Mouse (Mus musculus) G1E-ER4 (cell line): ENCODE measurements around the gene Slx4ip. TPM values are rescaled to one million over a fixed set of nuclear protein-coding genes. Genes with fewer than 3 reads are reported as not detected.

Experiments
- GATA1 ChIP-seq: IDR thresholded peaks from one replicate; pipeline ENCODE4 v1.8.0; 2012; ENCODE audit warnings: low read length, inconsistent platforms
- polyA plus RNA-seq: library from polyadenylated mRNA; stranded (reverse); fragments of >175 nt; gene quantifications from 2 replicates; pipeline ENCODE4 v1.2.3, GENCODE M21; 2012

The Slx4ip gene
- polyA plus RNA-seq, 1 experiment = 0.43 TPM

DNA sequence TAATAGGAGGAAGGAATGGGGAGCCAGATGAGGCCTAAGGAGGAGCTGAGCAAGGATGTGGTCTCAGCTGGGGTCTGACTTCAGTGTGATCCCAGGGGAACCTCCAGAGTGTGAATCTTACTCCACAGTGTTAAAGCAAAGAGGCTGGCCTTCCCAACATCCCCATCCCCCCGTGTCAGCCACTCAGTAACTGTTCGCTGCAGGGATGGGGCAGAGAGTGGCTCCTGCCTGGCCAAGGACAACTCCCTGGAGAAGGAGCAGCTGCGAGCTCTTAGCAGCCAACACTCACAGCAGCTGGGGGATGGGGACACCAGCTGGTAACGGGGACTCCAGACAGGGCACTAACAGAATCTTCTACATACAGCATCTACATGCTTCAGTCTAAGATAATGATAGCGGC, 210.1 kb downstream of the Slx4ip start:
- TF ChIP-seq GATA1 = no peak

- no peak for TF ChIP-seq GATA1
These were observed 216.2 kb downstream of the Slx4ip start for GRCm38 (mm10) chr2:137107203-137107602.

DNA sequence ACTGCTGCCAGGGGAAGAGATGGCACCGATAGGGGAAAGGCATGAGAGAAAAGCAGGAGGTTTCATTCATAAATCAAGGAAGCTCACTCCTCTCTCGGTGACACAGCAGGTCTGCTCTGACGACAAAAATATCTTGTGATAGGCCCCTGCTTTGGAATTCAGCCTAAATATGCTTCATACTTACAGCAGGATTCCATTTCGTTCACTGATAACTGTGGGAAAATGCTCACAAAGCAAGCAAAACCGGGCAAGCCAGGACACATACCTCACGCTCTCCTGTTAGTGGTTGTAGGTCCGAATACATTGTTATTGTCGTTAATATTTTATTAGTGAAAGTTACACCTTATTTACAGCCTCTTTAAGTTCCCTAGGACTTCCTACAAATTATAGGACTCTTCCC, 216.9 kb downstream of the Slx4ip start:
- TF ChIP-seq GATA1 = no peak

DNA sequence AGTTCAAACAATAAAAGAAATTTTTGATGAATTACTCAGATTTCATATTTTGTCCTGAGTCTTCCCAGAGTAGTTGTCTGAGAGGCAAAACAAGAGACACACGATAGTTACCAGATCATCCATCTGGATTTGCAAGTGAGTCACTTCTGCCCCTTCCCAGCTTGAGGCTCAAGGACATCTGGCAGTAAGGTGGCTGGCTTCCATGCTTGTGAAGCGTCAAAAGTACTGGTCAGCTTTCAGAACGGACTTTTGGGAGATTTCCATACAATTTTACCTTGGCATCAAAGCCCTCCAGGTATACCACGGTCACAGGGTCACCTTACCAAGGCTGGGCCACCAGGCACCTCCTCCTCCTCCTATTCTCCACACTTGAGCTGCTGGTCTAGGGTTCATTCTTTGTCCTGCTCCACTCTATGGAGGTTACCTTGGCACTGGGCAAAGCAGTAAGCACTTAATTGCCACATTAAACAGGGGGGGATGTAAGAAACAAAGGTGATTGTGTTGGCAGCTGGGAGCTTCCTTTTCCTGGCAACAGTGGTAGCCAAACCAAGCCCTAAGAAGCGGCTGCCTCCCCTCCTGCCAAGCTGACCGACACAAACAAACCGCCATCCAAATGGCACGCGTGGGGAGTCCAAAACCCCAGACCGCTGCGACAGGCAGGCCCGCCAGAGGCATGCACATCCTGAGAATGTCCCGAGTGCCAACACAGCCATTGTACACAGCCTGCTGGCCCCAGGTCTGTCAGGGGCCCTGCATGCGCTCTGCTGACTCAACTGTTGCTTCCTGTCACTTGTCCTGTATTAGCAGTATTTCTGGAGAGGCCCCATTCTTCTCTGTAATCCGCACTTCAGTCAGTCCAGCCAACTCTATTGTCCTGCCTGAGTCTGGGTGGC, 218.5 kb downstream of the Slx4ip start:
- TF ChIP-seq GATA1 = no peak

DNA sequence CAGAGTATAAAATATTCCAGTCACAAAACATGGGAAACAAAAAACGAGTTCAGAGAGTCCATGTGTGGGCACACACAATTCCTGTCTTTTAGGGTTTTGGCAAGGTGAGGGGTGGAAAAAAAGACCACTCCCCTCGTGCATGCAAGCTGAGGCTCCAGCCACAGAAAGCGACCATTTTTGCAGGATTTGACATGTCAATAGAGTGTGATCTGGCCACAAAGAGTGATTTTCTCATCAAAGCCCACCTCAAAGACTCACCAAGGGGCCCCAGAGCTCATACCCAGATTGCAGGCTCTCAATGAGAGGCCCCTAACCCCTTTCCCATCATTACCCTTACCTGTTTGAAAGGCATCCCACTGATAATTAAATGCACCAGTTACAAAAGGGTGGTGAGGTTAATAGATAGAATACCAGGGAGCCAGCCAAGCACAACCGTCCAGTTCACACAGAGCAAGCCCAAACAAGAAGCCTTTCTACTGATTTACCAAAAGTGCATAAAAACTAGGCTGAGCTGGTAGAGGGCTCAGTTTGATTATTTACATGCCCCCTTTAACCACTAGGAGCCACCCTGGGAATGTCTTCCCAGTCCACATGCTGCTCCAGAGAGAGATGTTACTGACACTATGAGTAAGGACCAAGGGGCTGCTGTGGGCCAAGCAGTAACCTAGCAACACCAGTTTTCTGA, 219.3 kb downstream of the Slx4ip start:
- no peak for TF ChIP-seq GATA1

DNA sequence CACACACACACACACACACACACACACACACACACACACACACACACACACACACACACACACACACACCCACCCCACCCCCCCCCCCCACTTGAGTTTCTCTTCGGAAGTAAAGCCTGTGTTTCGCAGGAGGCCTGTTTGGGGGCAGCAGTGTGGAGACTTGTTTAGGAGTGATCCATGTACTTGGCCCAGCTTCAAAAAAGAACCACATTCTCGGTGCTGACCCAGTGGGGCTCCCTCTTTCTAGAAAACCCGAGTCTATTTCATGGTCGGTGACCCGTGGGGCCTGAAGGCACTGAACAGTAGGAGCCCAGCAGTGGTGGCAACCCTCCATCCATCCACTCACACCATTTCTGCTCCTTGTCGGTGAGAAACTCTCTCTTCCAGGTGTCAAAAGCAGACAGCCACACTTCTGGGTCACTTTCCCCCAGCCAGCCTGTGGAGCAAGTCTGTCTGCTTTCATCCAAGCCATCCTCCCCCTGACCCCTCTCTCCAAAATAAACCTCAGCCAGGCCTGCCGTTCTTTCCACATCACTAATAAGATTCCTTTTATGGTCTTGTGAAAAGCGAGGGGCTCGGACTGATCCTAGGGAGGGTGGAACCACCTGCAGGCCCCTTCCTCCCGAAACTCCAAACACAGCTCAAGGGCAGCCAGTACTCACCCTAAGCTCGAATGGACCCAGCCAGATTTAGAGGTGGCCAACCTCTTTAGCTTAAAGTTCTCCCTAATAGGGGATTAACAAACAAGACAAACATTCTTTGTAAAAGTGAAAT, 222.5 kb downstream of the Slx4ip start:
- no peak for TF ChIP-seq GATA1

- no peak for TF ChIP-seq GATA1
These were observed 223.5 kb downstream of the Slx4ip start for GRCm38 (mm10) chr2:137114248-137115096.

DNA sequence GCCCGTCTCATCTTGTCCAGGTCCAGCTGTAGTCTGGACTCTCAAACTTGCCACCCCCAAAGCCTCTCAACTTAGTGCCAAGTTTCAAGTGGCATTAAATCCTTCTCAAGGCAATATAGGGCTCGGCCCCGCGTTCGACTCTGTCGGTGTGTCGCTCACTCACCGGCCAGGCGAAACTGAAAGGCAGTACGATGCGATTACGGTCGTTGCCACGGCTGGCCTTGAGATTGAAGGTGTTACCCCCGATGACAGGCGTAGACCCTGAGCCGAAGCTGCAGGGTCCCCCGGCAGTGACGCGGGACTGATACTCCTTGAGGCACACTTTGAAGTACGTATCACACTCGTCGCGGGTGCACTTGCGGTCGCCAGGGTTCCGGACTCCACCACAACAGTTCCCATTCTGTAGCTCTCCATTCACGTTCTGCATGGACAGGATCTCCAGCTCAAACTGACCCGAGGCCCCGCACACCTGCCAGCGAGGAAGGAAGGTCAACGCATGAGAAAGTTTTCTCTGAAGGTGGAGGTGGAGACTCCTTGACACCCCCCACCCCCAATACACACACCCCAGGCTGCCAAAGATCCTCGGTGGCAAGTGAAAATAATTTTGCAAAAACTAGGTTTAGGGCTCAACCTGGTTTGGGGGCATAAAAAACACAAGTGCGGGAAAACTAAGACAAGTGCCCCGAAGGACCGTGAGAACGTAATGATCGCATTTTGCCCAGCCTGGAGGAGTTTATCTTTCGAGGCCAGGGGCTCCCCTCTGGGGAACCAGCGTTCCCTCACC, 224.4 kb downstream of the Slx4ip start:
- TF ChIP-seq GATA1 = no peak

DNA sequence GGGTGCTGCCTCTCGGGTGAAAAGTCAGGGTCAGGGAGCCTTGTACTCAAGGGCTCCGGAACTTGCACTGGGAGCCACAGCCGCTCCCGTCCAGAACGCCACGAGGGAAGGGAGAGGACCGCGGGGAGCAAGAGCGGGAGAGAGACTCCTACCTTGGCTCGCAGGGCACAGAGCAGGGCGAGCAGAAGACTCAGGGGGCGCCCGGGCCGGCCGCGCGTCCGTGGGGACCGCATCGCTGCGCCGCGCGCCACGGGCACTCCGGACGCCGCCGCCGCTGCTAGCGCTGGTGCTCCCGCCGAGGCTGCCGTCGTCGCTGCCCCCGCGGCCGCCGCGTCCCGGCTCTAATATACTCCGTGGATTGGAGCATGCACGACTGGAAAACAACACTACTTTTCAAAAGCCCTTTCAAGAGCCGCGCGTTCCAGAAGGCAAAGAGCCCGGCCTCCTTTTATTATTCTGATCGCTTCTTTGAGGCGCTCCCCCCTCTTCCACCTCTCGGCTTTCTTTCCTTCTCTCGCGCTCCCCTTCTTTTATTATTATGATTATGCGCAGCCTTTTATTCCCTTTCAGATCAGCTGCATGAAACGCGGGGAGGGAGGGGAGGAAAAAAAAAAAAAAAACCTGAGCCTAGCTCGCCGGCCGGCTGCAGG, 225.1 kb downstream of the Slx4ip start, which contains the start of gene Jag1:
Gene Jag1 (minus strand): TSS at position 620 of the 650 bp plus-strand sequence.
- no peak for TF ChIP-seq GATA1

- no peak for TF ChIP-seq GATA1
These were observed 225.8 kb downstream of the Slx4ip start for GRCm38 (mm10) chr2:137116675-137117320.

DNA sequence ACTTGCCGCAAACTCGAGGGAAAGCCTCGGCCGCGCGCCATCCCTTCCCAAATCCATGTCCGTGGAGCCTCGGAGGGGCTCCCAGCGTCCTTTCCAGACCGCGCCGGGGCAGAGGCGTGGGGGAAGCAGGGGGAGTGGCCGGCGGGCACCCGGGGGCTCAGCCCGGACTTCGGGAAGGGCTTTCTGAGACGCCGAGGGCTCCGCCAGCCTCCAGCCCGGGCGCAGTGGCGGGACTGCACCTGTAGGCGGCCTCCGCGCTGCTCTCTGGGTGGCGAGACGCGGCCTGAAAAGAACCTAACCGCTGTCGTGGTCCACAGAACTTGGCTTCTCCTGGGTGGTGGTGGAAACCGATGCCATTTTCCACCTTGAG, 226.3 kb downstream of the Slx4ip start:
- no peak for TF ChIP-seq GATA1

Other genes with a start within 250 kb of the Slx4ip start
- not detected in 2 replicates for gene Snap25, start 177.8 kb upstream of the Slx4ip start, polyA plus RNA-seq
- not detected in 2 replicates for gene AL731706.2, start 5.5 kb upstream of the Slx4ip start, polyA plus RNA-seq
- 1.3 and 1.7 TPM in 2 replicates for gene AL731706.1, start 171 bp downstream of the Slx4ip start, polyA plus RNA-seq
- gene Mkks, start 171 bp downstream of the Slx4ip start, polyA plus RNA-seq = 0.11 and 0.22 TPM in 2 replicates
- not detected in 2 replicates for gene Jag1, start 225.4 kb downstream of the Slx4ip start, polyA plus RNA-seq